Mouse (Mus musculus) embryo, embryonic 11.5 days (tissue): ENCODE measurements at regions not wholly inside any gene's neighbourhood (a gene's known extent, or its start where the extent isn't known, plus 50 kb on each side); places are given as distances from the start of the nearest gene placed in this dataset.

Experiments used
- DNase-seq: peaks from one replicate; pipeline ENCODE4 v3.0.0-alpha.2; 2012; ENCODE audit warnings: low read depth, low spot score

GRCm38 (mm10) chr2:148559376-148559775 is 113.0 kb upstream of the Nxt1 start:
- no peak for DNase-seq

GRCm38 (mm10) chr2:148558365-148558764 is 114.0 kb upstream of the Nxt1 start:
- no peak for DNase-seq

- no peak for DNase-seq
These were observed 107.8 kb upstream of the Cd93 start for GRCm38 (mm10) chr2:148551207-148551606.

GRCm38 (mm10) chr2:148549618-148550017 is 106.3 kb upstream of the Cd93 start:
- no peak for DNase-seq

GRCm38 (mm10) chr2:148542340-148542739 is 99.0 kb upstream of the Cd93 start:
- no peak for DNase-seq

GRCm38 (mm10) chr2:148537914-148538510 is 94.6 kb upstream of the Cd93 start:
- DNase-seq = no peak

GRCm38 (mm10) chr2:148537251-148537650 is 93.9 kb upstream of the Cd93 start:
- no peak for DNase-seq

- DNase-seq = no peak
These were observed 93.2 kb upstream of the Cd93 start for GRCm38 (mm10) chr2:148536608-148537007.

GRCm38 (mm10) chr2:148535562-148536180 is 92.3 kb upstream of the Cd93 start:
- no peak for DNase-seq

- DNase-seq = no peak
These were observed 88.7 kb upstream of the Cd93 start for GRCm38 (mm10) chr2:148532051-148532450.

GRCm38 (mm10) chr2:148530546-148530945 is 87.2 kb upstream of the Cd93 start:
- no peak for DNase-seq

- DNase-seq = no peak
These were observed 86.5 kb upstream of the Cd93 start for GRCm38 (mm10) chr2:148529900-148530299.

- no peak for DNase-seq
These were observed 84.4 kb upstream of the Cd93 start for GRCm38 (mm10) chr2:148527755-148528154.

- DNase-seq = no peak
These were observed 82.1 kb upstream of the Cd93 start for GRCm38 (mm10) chr2:148525496-148525895.

- DNase-seq = no peak
These were observed 80.0 kb upstream of the Cd93 start for GRCm38 (mm10) chr2:148523401-148523800.

- no peak for DNase-seq
These were observed 79.6 kb upstream of the Cd93 start for GRCm38 (mm10) chr2:148522936-148523335.

GRCm38 (mm10) chr2:148521966-148522575 is 78.7 kb upstream of the Cd93 start:
- DNase-seq = no peak

GRCm38 (mm10) chr2:148520291-148520690 is 76.9 kb upstream of the Cd93 start:
- DNase-seq = no peak

GRCm38 (mm10) chr2:148519689-148520290 is 76.4 kb upstream of the Cd93 start:
- DNase-seq = no peak

- no peak for DNase-seq
These were observed 74.5 kb upstream of the Cd93 start for GRCm38 (mm10) chr2:148517906-148518305.

- DNase-seq = no peak
These were observed 66.8 kb upstream of the Cd93 start for GRCm38 (mm10) chr2:148510008-148510681.

GRCm38 (mm10) chr2:148509357-148509756 is 66.0 kb upstream of the Cd93 start:
- no peak for DNase-seq
